Mouse (Mus musculus) bone marrow macrophage, adult 2 months (primary cell): ENCODE results near the gene Evi5.

Experiments used
- CTCF ChIP-seq: IDR thresholded peaks from 2 replicates; pipeline ENCODE4 v1.5.1; 2012; ENCODE audit warnings: low read depth, mild to moderate bottlenecking, low read length, moderate library complexity
- POLR2A ChIP-seq: IDR thresholded peaks from 2 replicates; pipeline ENCODE4 v1.6.1; 2012; ENCODE audit warnings: mild to moderate bottlenecking, low read depth, low read length, borderline replicate concordance

- TF ChIP-seq CTCF, result no peak
- TF ChIP-seq POLR2A, result no peak
These were observed 174.0 kb downstream of the Evi5 start for GRCm38 (mm10) chr5:107700873-107701272.
